Mouse (Mus musculus) cerebellum, postnatal 4 days (tissue): ENCODE data around the gene Tmem107.

Experiments used
- DNase-seq, 2 experiments: peaks; one replicate each; pipeline ENCODE4 v3.0.0; 2022; ENCODE audit warnings: low spot score in 2 of 2, mixed read lengths in 1 of 2

The Tmem107 gene

GRCm38 (mm10) chr11:69073951-69074775 is 3.6 kb downstream of the Tmem107 start:
- no peak for DNase-seq

GRCm38 (mm10) chr11:69074776-69075069 is 4.1 kb downstream of the Tmem107 start:
- no peak for DNase-seq

DNA sequence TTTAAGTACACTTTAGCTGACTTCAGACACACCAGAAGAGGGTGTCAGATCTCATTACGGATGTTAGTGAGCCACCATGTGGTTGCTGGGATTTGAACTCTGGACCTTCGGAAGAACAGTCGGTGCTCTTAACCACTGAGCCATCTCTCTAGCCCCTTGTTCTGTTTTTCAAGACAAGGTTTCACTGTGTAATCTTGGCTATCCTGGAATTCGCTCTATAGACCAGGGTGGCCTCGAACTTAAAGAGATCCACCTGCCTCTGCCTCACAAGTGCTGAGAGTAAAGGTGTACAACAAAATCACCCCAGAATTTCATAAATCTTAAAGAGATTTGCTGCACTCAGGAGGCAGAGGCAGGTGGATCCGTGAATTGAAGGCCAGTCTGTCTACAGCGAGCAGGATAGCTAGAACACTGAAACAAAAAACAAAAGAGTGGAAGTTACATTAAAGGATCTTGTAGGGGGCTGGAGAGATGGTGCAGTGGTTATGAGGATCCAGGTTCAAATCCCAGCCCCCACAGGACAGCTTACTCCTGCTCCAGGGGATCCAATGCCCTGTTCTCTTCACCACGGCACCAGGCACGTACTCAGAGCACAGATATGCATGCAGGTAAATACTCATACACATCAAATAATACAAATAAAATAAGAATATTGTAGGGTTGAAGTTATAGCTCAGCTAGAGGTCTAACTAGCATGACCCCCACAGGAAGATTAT is 5.3 kb downstream of the Tmem107 start:
- DNase-seq = no peak

- no peak for DNase-seq
These were observed 6.0 kb downstream of the Tmem107 start for GRCm38 (mm10) chr11:69076572-69076971.

DNA sequence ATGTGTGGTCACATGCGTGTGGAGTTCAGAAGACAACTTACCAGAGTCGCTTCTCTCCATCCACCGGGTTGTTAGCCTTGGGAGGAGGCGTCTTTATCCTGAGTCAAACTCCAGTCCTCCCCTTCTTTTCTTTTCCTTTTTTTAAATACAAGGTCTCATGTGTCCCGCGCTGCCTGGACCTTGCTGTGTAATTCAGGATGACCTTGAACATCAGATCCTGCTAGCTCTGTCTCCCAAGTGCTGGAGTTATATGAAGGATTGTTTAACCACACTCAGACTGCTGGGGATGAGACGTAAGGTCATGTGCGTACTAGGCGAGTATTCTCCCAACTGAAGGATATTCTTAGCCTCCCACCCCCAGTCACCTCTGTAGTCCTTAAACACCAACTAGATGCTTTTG is 6.7 kb downstream of the Tmem107 start:
- no peak for DNase-seq

DNA sequence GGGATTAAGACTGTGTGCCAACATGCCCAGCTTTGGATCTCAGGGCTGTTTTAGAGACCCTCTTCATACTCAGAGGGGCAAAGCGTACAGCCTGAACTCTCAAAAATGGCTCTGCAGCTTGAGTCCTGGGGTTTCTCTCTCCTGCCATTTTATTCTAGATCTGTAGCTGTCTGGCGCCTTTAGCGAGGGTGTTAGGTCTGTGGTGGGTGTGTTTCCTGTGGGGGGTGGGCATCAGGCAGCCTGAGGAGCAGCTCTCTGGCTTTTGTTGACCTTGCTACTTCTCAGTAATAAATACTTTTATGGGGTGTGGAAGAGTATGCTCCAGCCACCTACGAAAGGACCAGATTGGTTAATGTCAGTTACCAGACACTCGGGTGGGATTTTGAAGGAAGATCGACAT is 7.4 kb downstream of the Tmem107 start:
- DNase-seq = no peak

- no peak for DNase-seq
These were observed 8.3 kb downstream of the Tmem107 start for GRCm38 (mm10) chr11:69078805-69079438.

- no peak for DNase-seq
These were observed 9.7 kb downstream of the Tmem107 start for GRCm38 (mm10) chr11:69080102-69080854.

DNA sequence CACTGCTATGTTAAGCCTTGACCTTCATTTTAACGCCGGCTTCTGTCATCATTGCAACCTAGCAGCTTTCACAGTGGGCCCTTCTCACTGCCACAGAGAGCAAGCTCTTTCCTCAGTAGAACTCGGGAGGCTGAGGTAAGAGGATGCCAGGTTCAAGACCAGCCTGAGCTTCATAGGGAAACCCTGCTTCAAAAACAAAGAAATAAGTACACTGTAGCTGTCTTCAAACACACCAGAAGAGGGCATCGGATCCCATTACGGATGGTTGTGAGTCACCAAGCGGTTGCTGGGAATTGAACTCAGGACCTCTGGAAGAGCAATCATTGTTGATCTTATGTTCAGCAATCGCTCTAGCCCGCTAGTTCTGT is 10.2 kb downstream of the Tmem107 start:
- no peak for DNase-seq

- no peak for DNase-seq
These were observed 11.0 kb downstream of the Tmem107 start for GRCm38 (mm10) chr11:69081613-69082012.

DNA sequence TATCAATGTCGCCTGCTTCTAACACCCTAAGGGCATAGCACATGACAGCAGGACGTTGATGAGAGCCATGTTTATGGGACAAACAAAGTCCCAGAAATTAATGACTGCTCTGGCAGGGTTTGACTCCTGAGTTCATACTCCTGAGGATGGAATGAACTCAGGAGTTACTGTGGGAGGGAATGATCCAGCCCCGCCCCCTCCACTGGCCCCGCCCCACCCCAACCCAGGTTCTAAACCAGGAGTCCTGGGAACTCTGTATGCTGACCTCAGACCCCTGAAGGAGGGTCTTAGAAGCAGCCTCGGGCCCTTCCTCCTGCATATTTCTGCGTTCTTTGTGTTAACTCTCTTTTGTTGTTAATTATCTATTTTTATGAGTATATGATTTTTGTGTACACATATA is 15.0 kb downstream of the Tmem107 start:
- no peak for DNase-seq

GRCm38 (mm10) chr11:69086390-69086789 is 15.8 kb downstream of the Tmem107 start:
- DNase-seq = no peak

DNA sequence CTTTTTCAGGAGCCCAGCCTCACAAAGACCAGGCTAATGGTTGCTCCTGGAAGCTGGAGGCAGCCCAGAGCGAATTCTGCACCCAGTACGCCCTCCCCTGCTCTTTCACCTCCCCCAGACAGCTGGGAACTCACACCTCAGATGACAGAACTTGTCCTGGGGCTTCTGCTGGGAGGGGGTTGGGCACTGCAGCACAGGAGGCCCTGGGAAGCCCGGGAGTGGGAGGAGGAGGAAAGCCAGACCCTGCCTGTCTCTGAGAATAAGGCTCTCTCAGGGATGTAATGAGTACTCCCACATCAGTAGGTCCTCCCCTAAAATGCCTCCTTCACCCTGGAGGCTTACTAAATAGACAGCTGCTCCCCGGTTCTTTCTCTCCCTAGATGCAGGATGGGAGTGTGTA is 16.5 kb downstream of the Tmem107 start:
- peak in 1 of 2 experiments; percentile 18 for DNase-seq

- no peak for DNase-seq
These were observed 17.0 kb downstream of the Tmem107 start for GRCm38 (mm10) chr11:69087597-69087996.

DNA sequence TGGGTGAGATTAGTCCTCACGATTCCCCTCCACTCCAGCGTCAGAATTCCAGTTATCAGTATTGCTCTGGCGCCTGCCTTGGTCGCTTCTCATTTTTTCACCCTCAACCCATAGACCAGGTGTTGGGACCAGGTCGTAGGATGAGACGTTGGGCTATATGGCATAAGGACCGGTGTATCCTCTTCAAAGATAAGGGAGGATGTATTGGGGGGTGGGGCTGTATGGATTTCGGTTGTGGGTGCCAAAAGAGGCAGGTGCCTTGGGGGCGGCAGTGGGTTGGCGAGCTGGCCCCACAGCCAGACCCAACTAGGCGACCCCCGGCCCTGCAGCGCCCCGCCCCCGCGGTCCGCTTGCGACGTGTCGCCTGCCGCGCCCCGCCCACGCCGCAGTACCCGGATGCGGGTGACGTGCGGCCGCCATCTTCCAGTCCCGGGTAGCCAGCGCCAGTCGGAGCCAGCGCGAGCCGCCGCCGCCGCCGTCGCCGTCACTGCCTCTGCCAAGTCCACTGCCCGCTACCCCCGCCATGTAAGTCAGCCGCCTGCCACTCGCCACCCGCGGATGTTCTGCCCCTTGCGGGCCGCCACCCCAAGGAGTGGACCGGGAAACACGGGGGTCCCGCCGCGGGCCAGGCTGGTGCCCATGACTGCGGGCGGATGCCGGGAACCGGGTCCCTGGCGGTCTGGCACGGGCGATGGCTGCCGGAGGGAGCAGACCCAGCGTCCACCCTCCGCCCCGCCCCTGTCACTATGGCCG is 17.7 kb downstream of the Tmem107 start, which contains the start of gene Vamp2:
Gene Vamp2 (plus strand): TSS at position 388 of the 753 bp plus-strand sequence.
- peak; percentile 92 to 95 for DNase-seq

DNA sequence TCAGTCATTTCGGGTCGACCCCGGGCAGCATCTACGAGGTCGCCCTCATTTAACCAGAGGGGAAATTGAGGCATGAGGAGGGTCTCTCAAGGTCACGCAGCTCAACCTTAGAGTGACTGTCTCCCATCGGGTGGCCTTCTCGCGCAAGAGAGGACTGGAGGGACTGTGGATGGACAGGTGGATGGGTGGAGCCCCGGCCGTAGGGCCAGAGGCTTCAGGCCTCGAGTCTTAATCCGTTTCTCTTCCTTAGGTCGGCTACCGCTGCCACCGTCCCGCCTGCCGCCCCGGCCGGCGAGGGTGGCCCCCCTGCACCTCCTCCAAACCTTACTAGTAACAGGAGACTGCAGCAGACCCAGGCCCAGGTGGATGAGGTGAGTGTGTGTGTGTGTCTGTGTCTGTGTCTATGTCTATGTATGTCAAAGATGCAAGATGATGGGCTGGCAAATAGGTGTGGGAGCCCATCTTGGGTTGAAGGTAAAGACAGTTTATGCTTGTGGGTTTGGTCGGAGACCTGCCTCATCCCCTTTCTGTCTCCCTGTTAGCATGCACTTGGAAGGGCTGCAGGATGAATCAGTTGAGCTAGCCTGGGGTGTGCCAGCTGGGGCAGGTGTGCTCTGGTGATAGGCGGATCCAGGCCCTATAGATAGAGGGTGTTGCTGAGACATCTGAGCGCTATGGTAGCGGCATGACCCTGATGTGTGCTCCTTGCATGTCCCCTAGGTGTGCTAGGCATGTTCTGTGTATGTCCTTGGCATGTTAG is 18.4 kb downstream of the Tmem107 start:
- no peak for DNase-seq

- DNase-seq = no peak
These were observed 19.1 kb downstream of the Tmem107 start for GRCm38 (mm10) chr11:69089616-69090290.

- DNase-seq = no peak
These were observed 19.8 kb downstream of the Tmem107 start for GRCm38 (mm10) chr11:69090367-69090766.

DNA sequence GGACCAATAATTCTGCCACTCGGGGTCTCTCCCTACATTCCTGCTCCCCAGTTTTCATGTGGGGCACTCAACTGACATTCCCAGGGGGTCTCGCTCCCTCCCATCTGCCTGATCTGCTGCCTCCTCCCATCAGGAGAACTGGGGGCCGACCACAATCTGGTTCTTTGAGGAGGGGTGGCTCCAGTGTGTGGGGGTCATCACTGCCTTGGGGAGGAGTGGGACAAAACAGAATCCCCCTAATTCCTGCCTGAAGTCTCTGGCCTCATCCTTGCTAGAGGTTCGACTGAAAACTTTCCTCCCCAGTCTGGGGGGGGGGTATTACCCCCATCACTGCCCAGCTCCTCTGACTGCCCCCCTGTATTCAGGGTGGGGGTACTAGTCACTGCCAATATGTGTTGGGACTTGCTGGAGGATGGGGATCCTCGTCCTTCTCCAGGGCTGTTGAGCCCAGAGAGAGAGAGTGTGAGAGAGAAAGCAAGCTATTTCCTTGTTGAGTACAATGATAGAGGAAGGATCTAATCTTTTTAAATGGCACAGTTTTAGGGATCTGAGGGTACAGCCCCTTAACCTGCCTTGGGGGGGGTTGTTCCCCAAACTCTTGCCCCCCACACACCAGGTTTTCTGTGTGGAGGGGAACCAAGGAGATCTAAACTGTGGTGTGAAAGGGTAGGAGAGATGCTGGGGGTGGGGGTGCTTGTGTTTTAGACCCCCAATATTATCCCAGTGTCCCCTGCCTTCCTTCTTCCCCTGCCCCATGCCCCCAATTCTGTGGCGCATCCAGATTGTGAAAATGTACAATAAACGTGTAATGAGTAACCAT is 21.2 kb downstream of the Tmem107 start:
- no peak for DNase-seq
